Mouse (Mus musculus) heart, adult 2 months (tissue): ENCODE data around the gene Ghrh.

Experiments
- CTCF ChIP-seq: fragments of 200-600 bp; IDR thresholded peaks from 2 replicates; pipeline ENCODE4 v1.8.1; 2022; ENCODE audit warnings: antibody characterized with exemption, mild to moderate bottlenecking, moderate library complexity
- EP300 ChIP-seq: fragments of 200-500 bp; IDR thresholded peaks from 2 replicates; pipeline ENCODE4 v1.6.1; 2011; ENCODE audit warnings: low read depth, low read length, control low read depth; ENCODE audit not compliant: insufficient read depth
- POLR2A ChIP-seq: fragments of 200-500 bp; IDR thresholded peaks from 2 replicates; pipeline ENCODE4 v1.6.1; 2011; ENCODE audit warnings: mild to moderate bottlenecking, low read depth, low read length, control low read depth; ENCODE audit not compliant: insufficient read depth

DNA sequence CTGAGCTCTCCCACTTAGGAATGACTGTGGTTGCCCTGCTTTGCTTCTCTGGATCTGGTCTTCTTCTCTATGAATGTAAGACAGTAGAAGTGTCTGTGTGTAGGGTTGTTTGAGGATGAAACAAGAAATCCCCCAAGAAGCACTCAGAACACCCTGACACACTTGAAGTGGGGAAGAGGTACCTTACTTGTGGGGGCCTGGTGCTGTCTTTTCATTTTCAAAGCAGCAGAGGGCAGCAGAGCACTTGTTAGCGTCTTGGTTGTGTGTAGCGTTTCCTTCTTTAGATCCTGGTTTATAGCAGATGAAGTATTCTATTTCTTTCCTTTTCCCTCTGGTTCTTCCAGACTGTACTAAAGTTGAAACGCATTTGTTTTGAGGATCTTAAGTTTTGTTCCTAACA lies 59.8 kb downstream of the Ghrh start:
- peak; percentile 83 for TF ChIP-seq CTCF
- no peak for TF ChIP-seq POLR2A
- no peak for TF ChIP-seq EP300
